Mouse (Mus musculus) midbrain, postnatal 0 days (tissue): ENCODE data around the gene Slc24a2. TPM values are rescaled to one million over a fixed set of nuclear protein-coding genes. Genes with fewer than 3 reads are reported as not detected.

Experiments used
- ATAC-seq: fragments of 200-750 bp; cut with Nextera tagmentation; 2 replicates; pipeline ENCODE4 v1.8.0; 2017; ENCODE audit warnings: moderate number of reproducible peaks, mild to moderate bottlenecking, moderate TSS enrichment, moderate library complexity; ENCODE audit not compliant: low FRiP score
- DNase-seq: peaks from one replicate; pipeline ENCODE4 v3.0.0-alpha.2; 2015; ENCODE audit warnings: low spot score
- H3K27ac ChIP-seq: fragments of 300-500 bp; sonication (generic); 2 replicates; pipeline ENCODE4 v1.5.1; 2014; ENCODE audit warnings: low read depth, mild to moderate bottlenecking, low read length, mixed read lengths
- H3K27me3 ChIP-seq: fragments of 300-500 bp; sonication (generic); 2 replicates; pipeline ENCODE4 v1.6.1; 2014; ENCODE audit warnings: low read length, control low read depth, mixed read lengths; ENCODE audit not compliant: insufficient read depth
- H3K36me3 ChIP-seq: fragments of 300-500 bp; sonication (generic); 2 replicates; pipeline ENCODE4 v1.6.1; 2014; ENCODE audit warnings: low read length, control low read depth, mixed read lengths; ENCODE audit not compliant: insufficient read depth
- H3K4me1 ChIP-seq: fragments of 300-500 bp; sonication (generic); 2 replicates; pipeline ENCODE4 v1.6.1; 2014; ENCODE audit warnings: mild to moderate bottlenecking, control low read depth, antibody characterized with exemption, low read length, mixed read lengths; ENCODE audit not compliant: insufficient read depth
- H3K4me2 ChIP-seq: fragments of 300-500 bp; sonication (generic); 2 replicates; pipeline ENCODE4 v1.6.1; 2014; ENCODE audit warnings: low read depth, mild to moderate bottlenecking, low read length, mixed read lengths; ENCODE audit not compliant: poor library complexity, severe bottlenecking
- H3K4me3 ChIP-seq: fragments of 300-500 bp; sonication (generic); 2 replicates; pipeline ENCODE4 v1.5.1; 2014; ENCODE audit warnings: low read depth, mild to moderate bottlenecking, low read length, moderate library complexity
- H3K9ac ChIP-seq: fragments of 300-500 bp; sonication (generic); replicated peaks from 2 replicates; pipeline ENCODE4 v1.6.1; 2014; ENCODE audit warnings: mild to moderate bottlenecking, low read length, moderate library complexity, mixed read lengths; ENCODE audit not compliant: poor library complexity, severe bottlenecking
- H3K9me3 ChIP-seq: fragments of 300-500 bp; sonication (generic); 2 replicates; pipeline ENCODE4 v1.6.1; 2016; ENCODE audit warnings: low read length, control low read depth
- CTCF ChIP-seq: IDR thresholded peaks from 2 replicates; pipeline ENCODE4 v1.5.1; 2016; ENCODE audit warnings: antibody characterized with exemption, mild to moderate bottlenecking
- WGBS: fragments of 180-500 bp; shearing (Covaris S2); extraction: QIAGEN DNeasy Blood & Tissue Kit; methylation state at CpG from one replicate; pipeline ENCODE4 v1.1.7; 2014; 5-methylcytosine and 5-hydroxymethylcytosine counted together
- polyA plus RNA-seq: library from polyadenylated mRNA; unstranded; fragments of >200 nt; fragmentation: Nextera tagmentation; extraction: Ambion mirVana; gene quantifications from 2 replicates; pipeline ENCODE4 v1.2.1, GENCODE M21; 2015
- total RNA-seq: library from RNA; depleted of rRNA; stranded (reverse); fragments of >200 nt; gene quantifications from 2 replicates; pipeline ENCODE4 v1.2.3, GENCODE M21; 2014

The Slc24a2 gene
- total and polyA plus RNA-seq, 2 experiments from 2014 or later = 3.3 to 19.4 TPM

GRCm38 (mm10) chr4:87013721-87014620 lies 216.3 kb downstream of the Slc24a2 start:
- Histone ChIP-seq H3K4me2 (no peak overlapping the region), H3K27me3 (no peaks in the 10 kb centered on the region), H3K9ac (no peak overlapping the region), H3K36me3 (no peaks in the 10 kb centered on the region), H3K4me3 (no peak overlapping the region), H3K27ac (no peak overlapping the region), H3K4me1 (no peaks in the 10 kb centered on the region), H3K9me3 (no peaks in the 10 kb centered on the region)
- 83% methylated on average over 7 of the region's 7 CpGs for WGBS
- ATAC-seq (no peak), DNase-seq (peak; percentile 54)
- TF ChIP-seq CTCF = no peak

DNA sequence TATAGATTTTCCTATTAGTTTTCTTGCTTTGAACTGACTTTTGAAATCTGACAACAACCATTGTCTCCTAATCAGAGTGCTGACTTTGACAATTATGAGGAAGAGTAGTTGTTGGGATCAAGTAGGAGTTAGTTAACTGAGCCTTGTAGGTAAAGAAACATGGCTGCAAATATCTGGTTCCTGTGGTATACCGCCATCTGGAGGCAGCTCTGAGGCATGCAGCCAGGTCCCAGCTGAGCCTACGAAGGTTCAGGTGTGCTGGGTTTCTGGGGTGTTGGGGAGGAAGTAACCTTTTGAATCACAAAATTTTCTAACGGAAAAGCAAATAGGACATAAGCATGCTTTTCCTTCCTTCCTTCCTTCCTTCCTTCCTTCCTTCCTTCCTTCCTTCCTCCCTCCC lies 237.8 kb downstream of the Slc24a2 start:
- DNase-seq (no peak), ATAC-seq (no peak)
- H3K9me3 ChIP-seq = no peaks in the 10 kb centered on the region
- no peak overlapping the region for H3K4me3 ChIP-seq
- no peaks in the 10 kb centered on the region for H3K36me3 ChIP-seq
- H3K4me2 ChIP-seq = no peak overlapping the region
- peak; percentile 19; the same call in 1 of the 2 replicates for TF ChIP-seq CTCF
- no peak overlapping the region for H3K9ac ChIP-seq
- no peaks in the 10 kb centered on the region for H3K27me3 ChIP-seq
- H3K27ac ChIP-seq = no peak overlapping the region
- no peaks in the 10 kb centered on the region for H3K4me1 ChIP-seq
- 60% methylated on average over 3 of the region's 3 CpGs for WGBS

DNA sequence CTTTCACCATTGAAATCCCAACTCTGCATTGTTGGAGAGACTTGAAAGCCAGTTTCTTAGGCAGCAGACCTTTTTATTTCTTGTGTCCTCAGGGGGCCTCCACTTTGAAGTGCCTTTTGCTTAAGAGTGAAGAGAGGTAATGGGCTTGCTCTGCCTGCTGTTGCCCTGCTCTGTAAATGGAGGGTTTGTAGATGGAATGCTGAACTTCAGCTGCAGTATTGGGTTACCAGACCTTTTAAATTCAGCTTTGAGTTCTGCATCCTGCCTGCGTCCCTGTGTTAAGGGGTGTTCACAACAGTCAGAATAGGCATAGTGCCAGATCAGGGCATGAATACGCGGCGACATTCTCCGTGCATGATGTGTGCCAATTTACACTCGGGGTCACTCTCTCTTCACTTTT lies 241.0 kb downstream of the Slc24a2 start:
- 37% methylated on average over 6 of the region's 6 CpGs for WGBS
- H3K4me1 ChIP-seq = no peaks in the 10 kb centered on the region
- no peak overlapping the region for H3K9ac ChIP-seq
- ATAC-seq (no peak), DNase-seq (peak; percentile 27)
- H3K27ac ChIP-seq = no peak overlapping the region
- no peaks in the 10 kb centered on the region for H3K27me3 ChIP-seq
- TF ChIP-seq CTCF = no peak
- no peak overlapping the region for H3K4me3 ChIP-seq
- H3K4me2 ChIP-seq = no peak overlapping the region
- no peaks in the 10 kb centered on the region for H3K36me3 ChIP-seq
- H3K9me3 ChIP-seq = no peaks in the 10 kb centered on the region

- WGBS = 92% methylated on average over 4 of the region's 4 CpGs
Measured at GRCm38 (mm10) chr4:86987846-86988245, 242.4 kb downstream of the Slc24a2 start.

DNA sequence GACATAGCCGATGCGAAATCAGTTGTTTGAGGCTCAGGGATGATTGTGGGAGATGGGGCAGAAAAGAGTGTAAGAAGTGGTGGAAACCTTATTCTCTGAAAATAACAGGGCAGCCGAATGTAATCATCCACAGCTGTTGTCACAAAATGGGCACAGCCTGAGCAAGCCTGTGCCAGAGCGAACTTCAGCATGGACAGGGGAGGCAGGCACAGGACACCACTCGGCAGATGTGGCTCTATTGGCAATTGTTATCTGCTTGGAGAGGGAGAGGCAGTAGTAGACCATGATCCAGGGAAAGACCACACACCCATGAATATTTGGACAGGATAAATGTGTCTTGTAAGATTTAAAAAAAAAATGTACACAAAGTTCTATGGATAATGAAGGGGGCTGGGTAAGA lies 253.0 kb downstream of the Slc24a2 start:
- Histone ChIP-seq H3K36me3 (no peaks in the 10 kb centered on the region), H3K9ac (no peak overlapping the region), H3K9me3 (no peaks in the 10 kb centered on the region), H3K4me1 (no peaks in the 10 kb centered on the region), H3K4me3 (no peak overlapping the region), H3K27ac (no peak overlapping the region), H3K27me3 (no peaks in the 10 kb centered on the region), H3K4me2 (no peak overlapping the region)
- DNase-seq = no peak
- WGBS = 93% methylated on average over 5 of the region's 5 CpGs
- TF ChIP-seq CTCF = no peak
- ATAC-seq = no peak

More at GRCm38 (mm10) chr4:86987846-86988245, 242.4 kb downstream of the Slc24a2 start:
- no peaks in the 10 kb centered on the region for H3K4me1 ChIP-seq
- no peak overlapping the region for H3K4me3 ChIP-seq
- H3K9me3 ChIP-seq = no peaks in the 10 kb centered on the region
- H3K27me3 ChIP-seq = no peaks in the 10 kb centered on the region
- H3K27ac ChIP-seq = no peak overlapping the region
- DNase-seq (no peak), ATAC-seq (no peak)
- no peaks in the 10 kb centered on the region for H3K36me3 ChIP-seq
- no peak overlapping the region for H3K4me2 ChIP-seq
- no peak overlapping the region for H3K9ac ChIP-seq
- TF ChIP-seq CTCF = no peak
